Mouse (Mus musculus) heart, adult 2 months (tissue): ENCODE measurements around the gene Gm19426.

ENCODE experiments used
- CTCF ChIP-seq: fragments of 200-600 bp; IDR thresholded peaks from 2 replicates; pipeline ENCODE4 v1.8.1; 2022; ENCODE audit warnings: antibody characterized with exemption, mild to moderate bottlenecking, moderate library complexity
- EP300 ChIP-seq: fragments of 200-500 bp; IDR thresholded peaks from 2 replicates; pipeline ENCODE4 v1.6.1; 2011; ENCODE audit warnings: low read depth, low read length, control low read depth; ENCODE audit not compliant: insufficient read depth
- POLR2A ChIP-seq: fragments of 200-500 bp; IDR thresholded peaks from 2 replicates; pipeline ENCODE4 v1.6.1; 2011; ENCODE audit warnings: mild to moderate bottlenecking, low read depth, low read length, control low read depth; ENCODE audit not compliant: insufficient read depth

DNA sequence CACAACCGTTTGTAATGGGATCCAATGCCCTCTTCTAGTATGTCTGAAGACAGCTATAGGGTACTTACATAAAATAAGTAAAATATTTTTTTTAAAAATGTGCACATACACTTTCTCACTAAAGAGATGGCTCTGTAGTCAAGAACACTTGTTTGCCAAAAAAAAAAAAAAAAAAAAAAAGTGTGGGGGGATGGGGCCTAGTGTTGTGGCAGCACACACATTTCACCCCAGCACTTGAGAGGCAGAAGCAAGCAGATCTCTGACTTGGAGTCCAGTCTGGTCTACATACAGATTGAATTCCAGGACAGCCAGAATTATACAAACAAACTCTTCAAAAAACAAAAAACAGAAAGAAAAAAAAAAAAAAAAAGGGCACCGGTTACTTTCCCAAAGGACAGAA lies 22.7 kb downstream of the Gm19426 start:
- no peak for TF ChIP-seq POLR2A
- no peak for TF ChIP-seq EP300
- no peak for TF ChIP-seq CTCF
